Mouse (Mus musculus) ES-Bruce4 (cell line): Measurements from ENCODE around the gene Ran.

Source experiments
- CTCF ChIP-seq: IDR thresholded peaks from one replicate; pipeline ENCODE4 v1.8.1; 2011; ENCODE audit warnings: low read depth, low read length
- POLR2A ChIP-seq: IDR thresholded peaks from one replicate; pipeline ENCODE4 v1.8.1; 2011; ENCODE audit warnings: low read length; ENCODE audit not compliant: insufficient read depth

DNA sequence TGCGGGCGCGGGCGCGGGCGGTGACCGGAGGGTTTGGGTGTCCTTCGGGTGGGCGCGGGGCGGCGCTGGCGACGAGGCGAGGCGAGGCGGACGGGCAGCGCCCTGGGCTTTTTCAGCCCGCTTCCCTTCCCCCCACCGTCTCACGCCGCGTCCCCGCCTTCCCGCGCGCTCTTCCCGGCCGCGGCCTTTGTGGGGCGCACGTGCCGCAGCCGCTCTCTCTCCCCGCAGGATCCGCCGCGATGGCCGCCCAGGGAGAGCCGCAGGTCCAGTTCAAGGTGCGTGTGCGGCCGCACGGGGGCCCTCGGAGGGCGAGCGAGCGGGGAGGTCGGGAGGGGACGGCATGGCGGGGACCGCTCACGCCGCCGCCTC is 415 bp downstream of the Ran start:
- TF ChIP-seq POLR2A, result no peak
- TF ChIP-seq CTCF, result no peak
